Comparison of ENCODE assay signal across 8 mouse cellular contexts in genomic region chr11:4116458-4117141, GRCm38 (mm10). TPM values are rescaled to one million over a fixed set of nuclear protein-coding genes. Genes with fewer than 3 reads are reported as not detected.
DNase-seq lines count a peak whose midpoint lies in the region; ATAC-seq and TF ChIP-seq lines count a peak whose summit lies in the region.
"Had no signal": no experiment of that assay in that cellular context is flagged by ENCODE, and none has a peak within 500 bp of the region (broad histone marks: within the 10 kb centered on the region; RNA-seq: fewer than 3 reads in every experiment).

No protein-coding gene starts in this region.

- TF ChIP-seq CTCF in bone marrow, adult 2 months (IDR thresholded peaks at IDR 0.05; ENCODE audit: control insufficient read depth, insufficient read depth, low read length): no peak

- ATAC-seq in limb, embryonic 13.5 days (ENCODE audit: low FRiP score, low read depth): no peak
- ATAC-seq in megakaryocyte, adult 5-6 weeks (ENCODE audit: poor library complexity, severe bottlenecking): peak; percentile 20; the same call in 1 of the 2 replicates

- no peak for TF ChIP-seq POLR2A in bone marrow, adult 2 months (IDR thresholded peaks at IDR 0.05; ENCODE audit: borderline replicate concordance, control insufficient read depth, low read depth, low read length)

- H3K36me3 ChIP-seq in limb, embryonic 13.5 days: no peaks in the 10 kb centered on the region
- H3K36me3 ChIP-seq in limb, embryonic 10.5 days: no peaks in the 10 kb centered on the region
- peaks cover 7% of the 10 kb centered on the region; the same call in 1 of the 2 replicates for H3K36me3 ChIP-seq in erythroblast, embryonic 14.5 days (ENCODE audit: control insufficient read depth)

- H3K4me1 ChIP-seq in limb, embryonic 13.5 days: peaks cover 21% of the 10 kb centered on the region
- peaks cover 14% of the 10 kb centered on the region for H3K4me1 ChIP-seq in limb, embryonic 10.5 days
- peaks cover 1% of the 10 kb centered on the region; the same call in 1 of the 2 replicates for H3K4me1 ChIP-seq in bone marrow, adult 2 months (ENCODE audit: control insufficient read depth, insufficient read depth, low read length)
- H3K4me1 ChIP-seq in erythroblast, embryonic 14.5 days (ENCODE audit: control insufficient read depth): peaks cover 50% of the 10 kb centered on the region

- no peaks in the 10 kb centered on the region for H3K9me3 ChIP-seq in limb, embryonic 13.5 days
- H3K9me3 ChIP-seq in limb, embryonic 10.5 days (replicated peaks): no peaks in the 10 kb centered on the region
- H3K9me3 ChIP-seq in erythroblast, embryonic 14.5 days (ENCODE audit: control insufficient read depth, low read length): no peaks in the 10 kb centered on the region; the same call in 1 of the 2 replicates

- peak overlapping the region; percentile 96 for H3K4me2 ChIP-seq in limb, embryonic 13.5 days (replicated peaks)

- peaks cover 46% of the 10 kb centered on the region for H3K27me3 ChIP-seq in limb, embryonic 13.5 days
- peaks cover 47% of the 10 kb centered on the region for H3K27me3 ChIP-seq in limb, embryonic 10.5 days (ENCODE audit: low read depth, poor library complexity, severe bottlenecking)
- peaks cover 51% of the 10 kb centered on the region for H3K27me3 ChIP-seq in erythroblast, embryonic 14.5 days (ENCODE audit: control insufficient read depth)

- 56% methylated on average over 11 of the region's 11 CpGs for WGBS in limb, embryonic 13.5 days
- WGBS in limb, embryonic 10.5 days: 66% methylated on average over 11 of the region's 11 CpGs
- WGBS in bone marrow, adult 2 months: 37% methylated on average over 11 of the region's 11 CpGs

- no peak overlapping the region for H3K9ac ChIP-seq in limb, embryonic 13.5 days

- no peak for DNase-seq in limb, embryonic 10.5 days (ENCODE audit: low spot score)
- no peak for DNase-seq in urinary bladder, postnatal 4 days (ENCODE audit: low spot score in 2 of 2)
- no peak for DNase-seq in urinary bladder, adult 2 months (ENCODE audit: low spot score)
- DNase-seq: thymus, adult 18-20 months had no signal

- no peak overlapping the region for H3K27ac ChIP-seq in limb, embryonic 13.5 days
- H3K27ac ChIP-seq in limb, embryonic 10.5 days: no peak overlapping the region
- H3K27ac ChIP-seq in bone marrow, adult 2 months (ENCODE audit: control insufficient read depth, insufficient read depth, low read depth, low read length, poor library complexity): peak overlapping the region; percentile 71

- H3K4me3 ChIP-seq in limb, embryonic 13.5 days: no peak overlapping the region
- no peak overlapping the region for H3K4me3 ChIP-seq in limb, embryonic 10.5 days
- peak overlapping the region; percentile 48 for H3K4me3 ChIP-seq in bone marrow, adult 2 months (replicated peaks; ENCODE audit: control insufficient read depth, low read depth, low read length)
- H3K4me3 ChIP-seq in erythroblast, embryonic 14.5 days (replicated peaks): peak overlapping the region; percentile 69

RNA-seq across cellular contexts. Expression of gene Sec14l2, which starts 6.6 kb away (rescaled TPM):
- polyA plus RNA-seq in limb, embryonic 13.5 days (2015; fragmentation: Nextera tagmentation; extraction: Ambion mirVana): 2.5 and 3.5 TPM in 2 replicates
- polyA plus RNA-seq in limb, embryonic 10.5 days (2016; fragmentation: Nextera tagmentation; extraction: Ambion mirVana): 1.5 and 2.7 TPM in 2 replicates
- 15.4 and 20.3 TPM in 2 replicates for polyA plus RNA-seq in bone marrow, adult 2 months (2011; ENCODE audit: insufficient read depth, insufficient read length, low replicate concordance, missing spikeins)
- 0.45 and 0.67 TPM in 2 replicates for polyA plus RNA-seq in erythroblast, embryonic 14.5 days (2012)
- 0.27 and 0.82 TPM in 2 replicates for total RNA-seq in megakaryocyte, adult 5-6 weeks (2015)
- total RNA-seq in megakaryocyte, adult 5-6 weeks (2017): 0.81 and 3.9 TPM in 2 replicates
- polyA plus RNA-seq in urinary bladder, adult 2 months (2012; rRNA removed): 1.3 and 1.4 TPM in 2 replicates

RNA-seq across cellular contexts. Expression of gene Rnf215, which starts 18.4 kb away (rescaled TPM):
- 38.6 and 39.0 TPM in 2 replicates for polyA plus RNA-seq in limb, embryonic 13.5 days (2015; fragmentation: Nextera tagmentation; extraction: Ambion mirVana)
- polyA plus RNA-seq in limb, embryonic 10.5 days (2016; fragmentation: Nextera tagmentation; extraction: Ambion mirVana): 16.3 and 23.3 TPM in 2 replicates
- polyA plus RNA-seq in bone marrow, adult 2 months (2011; ENCODE audit: insufficient read depth, insufficient read length, low replicate concordance, missing spikeins): 8.5 and 10.5 TPM in 2 replicates
- 0.70 and 0.83 TPM in 2 replicates for polyA plus RNA-seq in erythroblast, embryonic 14.5 days (2012)
- total RNA-seq in megakaryocyte, adult 5-6 weeks (2015): 6.3 and 7.7 TPM in 2 replicates
- total RNA-seq in megakaryocyte, adult 5-6 weeks (2017): 12.8 and 14.8 TPM in 2 replicates
- polyA plus RNA-seq in urinary bladder, adult 2 months (2012; rRNA removed): 31.5 and 34.4 TPM in 2 replicates

RNA-seq across cellular contexts. Expression of gene Mtfp1, which starts 21.4 kb away (rescaled TPM):
- polyA plus RNA-seq in limb, embryonic 13.5 days (2015; fragmentation: Nextera tagmentation; extraction: Ambion mirVana): 6.3 and 7.4 TPM in 2 replicates
- polyA plus RNA-seq in limb, embryonic 10.5 days (2016; fragmentation: Nextera tagmentation; extraction: Ambion mirVana): 12.5 and 16.2 TPM in 2 replicates
- 9.0 and 10.3 TPM in 2 replicates for polyA plus RNA-seq in bone marrow, adult 2 months (2011; ENCODE audit: insufficient read depth, insufficient read length, low replicate concordance, missing spikeins)
- polyA plus RNA-seq in erythroblast, embryonic 14.5 days (2012): 1.8 and 2.1 TPM in 2 replicates
- 1.1 and 2.6 TPM in 2 replicates for total RNA-seq in megakaryocyte, adult 5-6 weeks (2015)
- 1.3 and 1.8 TPM in 2 replicates for total RNA-seq in megakaryocyte, adult 5-6 weeks (2017)
- polyA plus RNA-seq in urinary bladder, adult 2 months (2012; rRNA removed): 3.4 and 4.1 TPM in 2 replicates

RNA-seq across cellular contexts. Expression of gene Ccdc157, which starts 43.5 kb away (rescaled TPM):
- 9.5 and 10.3 TPM in 2 replicates for polyA plus RNA-seq in limb, embryonic 13.5 days (2015; fragmentation: Nextera tagmentation; extraction: Ambion mirVana)
- polyA plus RNA-seq in limb, embryonic 10.5 days (2016; fragmentation: Nextera tagmentation; extraction: Ambion mirVana): 7.9 and 9.4 TPM in 2 replicates
- polyA plus RNA-seq in bone marrow, adult 2 months (2011; ENCODE audit: insufficient read depth, insufficient read length, low replicate concordance, missing spikeins): 5.0 and 5.9 TPM in 2 replicates
- 0.10 and 0.11 TPM in 2 replicates for polyA plus RNA-seq in erythroblast, embryonic 14.5 days (2012)
- total RNA-seq in megakaryocyte, adult 5-6 weeks (2015): 1.1 TPM in 1 of 2 replicates, not detected in the other
- 0.44 and 1.3 TPM in 2 replicates for total RNA-seq in megakaryocyte, adult 5-6 weeks (2017)
- polyA plus RNA-seq in urinary bladder, adult 2 months (2012; rRNA removed): 13.8 and 14.2 TPM in 2 replicates

RNA-seq across cellular contexts. Expression of gene Sf3a1, which starts 43.5 kb away (rescaled TPM):
- 57.0 and 65.7 TPM in 2 replicates for polyA plus RNA-seq in limb, embryonic 13.5 days (2015; fragmentation: Nextera tagmentation; extraction: Ambion mirVana)
- 101 and 105 TPM in 2 replicates for polyA plus RNA-seq in limb, embryonic 10.5 days (2016; fragmentation: Nextera tagmentation; extraction: Ambion mirVana)
- 26.7 and 39.7 TPM in 2 replicates for polyA plus RNA-seq in bone marrow, adult 2 months (2011; ENCODE audit: insufficient read depth, insufficient read length, low replicate concordance, missing spikeins)
- polyA plus RNA-seq in erythroblast, embryonic 14.5 days (2012): 6.6 and 8.0 TPM in 2 replicates
- 42.2 and 42.4 TPM in 2 replicates for total RNA-seq in megakaryocyte, adult 5-6 weeks (2015)
- total RNA-seq in megakaryocyte, adult 5-6 weeks (2017): 24.8 and 28.9 TPM in 2 replicates
- 21.6 and 28.5 TPM in 2 replicates for polyA plus RNA-seq in urinary bladder, adult 2 months (2012; rRNA removed)

Comparison
In these comparisons a context has a peak if more than half of its experiments do, and no peak if none do; other contexts are left out.
1. H3K4me3 ChIP-seq: peak in bone marrow, adult 2 months (single experiment) and erythroblast, embryonic 14.5 days (single experiment); none in limb, embryonic 13.5 days (single experiment) and limb, embryonic 10.5 days (single experiment).